Mouse (Mus musculus): Measurements from ENCODE around the gene Fbf1. TPM values are rescaled to one million over a fixed set of nuclear protein-coding genes. Genes with fewer than 3 reads are reported as not detected.
A peak's percentile ranks its signal among the peaks of the same experiment; 100 is the strongest.

Fbf1 gene
- polyA plus RNA-seq, 1 experiment from 2014 or later = 30.1 TPM

- Histone ChIP-seq H3K4me2 (no peak overlapping the region), H3K4me3 (ENCODE audit: low read depth, low read length) (no peak overlapping the region), H3K9ac (ENCODE audit: low read length) (no peak overlapping the region), H3K9me3 (ENCODE audit: control insufficient read depth, low read length) (no peaks in the 10 kb centered on the region), H3K27me3 (ENCODE audit: control insufficient read depth, insufficient read depth, low read length) (no peaks in the 10 kb centered on the region), H3K36me3 (ENCODE audit: control insufficient read depth, insufficient read depth, low read length) (no peaks in the 10 kb centered on the region), H3K27ac (ENCODE audit: low read depth, low read length) (no peak overlapping the region), H3K4me1 (ENCODE audit: control insufficient read depth, insufficient read depth, low read length) (0 out of 2 replicates have a peak, but pooled peaks cover 6% of the 10 kb centered on the region)
- no peak for DNase-seq (ENCODE audit: low spot score, missing footprints)
- 96% methylated on average over 8 of the region's 8 CpGs for WGBS
- no peak for ATAC-seq (ENCODE audit: low FRiP score)
These were observed 26.7 kb upstream of the Fbf1 start for GRCm38 (mm10) chr11:116194619-116195018.

- WGBS = 42% methylated on average over 11 of the region's 11 CpGs
- H3K9ac ChIP-seq (ENCODE audit: low read length) = no peak overlapping the region
- DNase-seq (ENCODE audit: low spot score, missing footprints) = no peak
- H3K27me3 ChIP-seq (ENCODE audit: control insufficient read depth, insufficient read depth, low read length) = no peaks in the 10 kb centered on the region
- no peak for ATAC-seq (ENCODE audit: low FRiP score)
- H3K36me3 ChIP-seq (ENCODE audit: control insufficient read depth, insufficient read depth, low read length) = 0 out of 2 replicates have a peak, but pooled peaks cover 2% of the 10 kb centered on the region
- H3K4me3 ChIP-seq (ENCODE audit: low read depth, low read length) = no peak overlapping the region
- no peaks in the 10 kb centered on the region for H3K4me1 ChIP-seq (ENCODE audit: control insufficient read depth, insufficient read depth, low read length)
- H3K27ac ChIP-seq (ENCODE audit: low read depth, low read length) = no peak overlapping the region
- H3K9me3 ChIP-seq (ENCODE audit: control insufficient read depth, low read length) = no peaks in the 10 kb centered on the region
- H3K4me2 ChIP-seq = no peak overlapping the region
These were observed 19.4 kb upstream of the Fbf1 start for GRCm38 (mm10) chr11:116187226-116187930.

GRCm38 (mm10) chr11:116186360-116186759 is 18.4 kb upstream of the Fbf1 start:
- no peak overlapping the region for H3K4me2 ChIP-seq
- ATAC-seq (ENCODE audit: low FRiP score) (no peak), DNase-seq (ENCODE audit: low spot score, missing footprints) (no peak)
- no peaks in the 10 kb centered on the region for H3K9me3 ChIP-seq (ENCODE audit: control insufficient read depth, low read length)
- no peaks in the 10 kb centered on the region for H3K27me3 ChIP-seq (ENCODE audit: control insufficient read depth, insufficient read depth, low read length)
- no peak overlapping the region for H3K27ac ChIP-seq (ENCODE audit: low read depth, low read length)
- no peak overlapping the region for H3K9ac ChIP-seq (ENCODE audit: low read length)
- WGBS = 89% methylated on average over 11 of the region's 11 CpGs
- no peaks in the 10 kb centered on the region for H3K4me1 ChIP-seq (ENCODE audit: control insufficient read depth, insufficient read depth, low read length)
- 0 out of 2 replicates have a peak, but pooled peaks cover 2% of the 10 kb centered on the region for H3K36me3 ChIP-seq (ENCODE audit: control insufficient read depth, insufficient read depth, low read length)
- H3K4me3 ChIP-seq (ENCODE audit: low read depth, low read length) = no peak overlapping the region

GRCm38 (mm10) chr11:116185836-116186235 is 17.9 kb upstream of the Fbf1 start:
- Histone ChIP-seq H3K9me3 (ENCODE audit: control insufficient read depth, low read length) (no peaks in the 10 kb centered on the region), H3K4me3 (ENCODE audit: low read depth, low read length) (no peak overlapping the region), H3K36me3 (ENCODE audit: control insufficient read depth, insufficient read depth, low read length) (0 out of 2 replicates have a peak, but pooled peaks cover 2% of the 10 kb centered on the region), H3K9ac (ENCODE audit: low read length) (no peak overlapping the region), H3K4me2 (no peak overlapping the region), H3K4me1 (ENCODE audit: control insufficient read depth, insufficient read depth, low read length) (no peaks in the 10 kb centered on the region), H3K27me3 (ENCODE audit: control insufficient read depth, insufficient read depth, low read length) (no peaks in the 10 kb centered on the region), H3K27ac (ENCODE audit: low read depth, low read length) (no peak overlapping the region)
- DNase-seq (ENCODE audit: low spot score, missing footprints) (no peak), ATAC-seq (ENCODE audit: low FRiP score) (no peak)
- WGBS = 90% methylated on average over 3 of the region's 3 CpGs

- Histone ChIP-seq H3K36me3 (ENCODE audit: control insufficient read depth, insufficient read depth, low read length) (peaks cover 4% of the 10 kb centered on the region; the same call in 1 of the 2 replicates), H3K27me3 (ENCODE audit: control insufficient read depth, insufficient read depth, low read length) (no peaks in the 10 kb centered on the region), H3K4me2 (no peak overlapping the region), H3K27ac (ENCODE audit: low read depth, low read length) (no peak overlapping the region), H3K4me1 (ENCODE audit: control insufficient read depth, insufficient read depth, low read length) (no peaks in the 10 kb centered on the region), H3K9ac (ENCODE audit: low read length) (no peak overlapping the region), H3K9me3 (ENCODE audit: control insufficient read depth, low read length) (no peaks in the 10 kb centered on the region), H3K4me3 (ENCODE audit: low read depth, low read length) (no peak overlapping the region)
- ATAC-seq (ENCODE audit: low FRiP score) (no peak), DNase-seq (ENCODE audit: low spot score, missing footprints) (no peak)
- WGBS = 93% methylated on average over 20 of the region's 20 CpGs
These were observed 10.6 kb upstream of the Fbf1 start for GRCm38 (mm10) chr11:116178411-116179121.

GRCm38 (mm10) chr11:116176010-116176409 is 8.0 kb upstream of the Fbf1 start:
- no peak for ATAC-seq (ENCODE audit: low FRiP score)
- Histone ChIP-seq H3K27me3 (ENCODE audit: control insufficient read depth, insufficient read depth, low read length) (no peaks in the 10 kb centered on the region), H3K9ac (ENCODE audit: low read length) (no peak overlapping the region), H3K4me1 (ENCODE audit: control insufficient read depth, insufficient read depth, low read length) (no peaks in the 10 kb centered on the region), H3K9me3 (ENCODE audit: control insufficient read depth, low read length) (no peaks in the 10 kb centered on the region), H3K4me2 (no peak overlapping the region), H3K27ac (ENCODE audit: low read depth, low read length) (no peak overlapping the region), H3K36me3 (ENCODE audit: control insufficient read depth, insufficient read depth, low read length) (peaks cover 4% of the 10 kb centered on the region; the same call in 1 of the 2 replicates), H3K4me3 (ENCODE audit: low read depth, low read length) (no peak overlapping the region)
- DNase-seq (ENCODE audit: low spot score, missing footprints) = no peak
- WGBS = 85% methylated on average over 7 of the region's 7 CpGs

- no peak overlapping the region for H3K4me2 ChIP-seq
- H3K36me3 ChIP-seq (ENCODE audit: control insufficient read depth, insufficient read depth, low read length) = peaks cover 4% of the 10 kb centered on the region; the same call in 1 of the 2 replicates
- ATAC-seq (ENCODE audit: low FRiP score) (no peak), DNase-seq (ENCODE audit: low spot score, missing footprints) (no peak)
- H3K4me1 ChIP-seq (ENCODE audit: control insufficient read depth, insufficient read depth, low read length) = no peaks in the 10 kb centered on the region
- no peaks in the 10 kb centered on the region for H3K9me3 ChIP-seq (ENCODE audit: control insufficient read depth, low read length)
- no peak overlapping the region for H3K4me3 ChIP-seq (ENCODE audit: low read depth, low read length)
- no peak overlapping the region for H3K9ac ChIP-seq (ENCODE audit: low read length)
- WGBS = 90% methylated on average over 22 of the region's 22 CpGs
- no peaks in the 10 kb centered on the region for H3K27me3 ChIP-seq (ENCODE audit: control insufficient read depth, insufficient read depth, low read length)
- no peak overlapping the region for H3K27ac ChIP-seq (ENCODE audit: low read depth, low read length)
These were observed 6.9 kb upstream of the Fbf1 start for GRCm38 (mm10) chr11:116174775-116175448.

GRCm38 (mm10) chr11:116171959-116172358 is 4.0 kb upstream of the Fbf1 start:
- ATAC-seq (ENCODE audit: low FRiP score) = no peak
- 89% methylated on average over 2 of the region's 2 CpGs for WGBS
- Histone ChIP-seq H3K36me3 (ENCODE audit: control insufficient read depth, insufficient read depth, low read length) (peaks cover 4% of the 10 kb centered on the region; the same call in 1 of the 2 replicates), H3K9ac (ENCODE audit: low read length) (no peak overlapping the region), H3K27me3 (ENCODE audit: control insufficient read depth, insufficient read depth, low read length) (no peaks in the 10 kb centered on the region), H3K27ac (ENCODE audit: low read depth, low read length) (no peak overlapping the region), H3K4me2 (no peak overlapping the region), H3K4me1 (ENCODE audit: control insufficient read depth, insufficient read depth, low read length) (peaks cover 8% of the 10 kb centered on the region; the same call in 1 of the 2 replicates), H3K4me3 (ENCODE audit: low read depth, low read length) (no peak overlapping the region), H3K9me3 (ENCODE audit: control insufficient read depth, low read length) (no peaks in the 10 kb centered on the region)
- DNase-seq (ENCODE audit: low spot score, missing footprints) = peak; percentile 49
